8 mouse cellular contexts compared by ENCODE assay signal in the genomic region with DNA sequence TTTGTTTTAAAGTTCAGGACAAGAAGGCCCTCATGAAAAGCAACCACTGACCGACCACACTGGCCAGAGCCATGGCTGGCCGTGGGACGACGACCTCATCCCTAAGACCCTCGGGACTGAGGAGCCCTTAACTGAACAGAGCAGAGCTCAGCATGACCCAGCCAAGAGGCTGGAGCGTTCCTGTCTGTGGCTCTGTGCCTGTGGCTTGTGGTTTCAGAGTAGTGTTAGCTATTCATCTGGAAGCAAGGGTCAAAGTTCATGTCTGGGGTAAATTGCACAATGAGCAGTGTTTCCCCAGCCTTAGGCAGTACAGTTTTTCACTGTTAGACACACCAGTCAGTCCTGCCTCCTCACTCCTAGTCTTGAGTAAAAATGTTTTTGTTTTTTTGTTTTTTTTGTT. TPM values are rescaled to one million over a fixed set of nuclear protein-coding genes. Genes with fewer than 3 reads are reported as not detected.
DNase-seq lines count a peak whose midpoint lies in the region; ATAC-seq and TF ChIP-seq lines count a peak whose summit lies in the region.

No protein-coding gene starts in this region.

- TF ChIP-seq EP300 in lung, postnatal 0 days (IDR thresholded peaks at IDR 0.05): no peak

- H3K4me2 ChIP-seq in lung, postnatal 0 days (replicated peaks; ENCODE audit: low read depth, low read length): no peak overlapping the region

- no peaks in the 10 kb centered on the region for H3K9me3 ChIP-seq in lung, postnatal 0 days (ENCODE audit: low read length)

- TF ChIP-seq CTCF in kidney, adult 2 months (conservative IDR thresholded peaks at IDR 0.05; ENCODE audit: insufficient read depth, insufficient read length, low read depth, low read length): no peak
- no peak for TF ChIP-seq CTCF in lung, postnatal 0 days (IDR thresholded peaks at IDR 0.05)

- H3K27me3 ChIP-seq in kidney, adult 2 months (replicated peaks; ENCODE audit: control insufficient read depth, insufficient read depth, low read length): no peaks in the 10 kb centered on the region
- no peaks in the 10 kb centered on the region for H3K27me3 ChIP-seq in lung, postnatal 0 days (replicated peaks; ENCODE audit: insufficient read depth, low read length)

- H3K4me1 ChIP-seq in kidney, adult 2 months (ENCODE audit: control insufficient read depth, insufficient read depth, low read length): peaks cover 8% of the 10 kb centered on the region
- H3K4me1 ChIP-seq in lung, postnatal 0 days (ENCODE audit: insufficient read depth, low read depth, low read length): no peaks in the 10 kb centered on the region

- DNase-seq in gastrocnemius, adult 8-10 months (ENCODE audit: low spot score in 2 of 2): peak; percentile 11 to 22
- DNase-seq in gastrocnemius, postnatal 14 days: no peak
- DNase-seq in adipocyte (ENCODE audit: low spot score): peak; percentile 96
- DNase-seq in kidney, adult 2 months: peak; percentile 90
- peak; percentile 74 for DNase-seq in lung, postnatal 0 days (ENCODE audit: low spot score)
- DNase-seq in urinary bladder, postnatal 14 days (ENCODE audit: low spot score): no peak
- no peak for DNase-seq in right cerebral cortex, postnatal 25 days
- DNase-seq in testis, postnatal 14 days (ENCODE audit: low spot score): no peak

- 47% methylated on average over 6 of the region's 6 CpGs for WGBS in kidney, adult 2 months
- whole genome bisulfite sequencing in lung, postnatal 0 days: 40% methylated on average over 6 of the region's 6 CpGs

- no peak overlapping the region for H3K4me3 ChIP-seq in kidney, adult 2 months (ENCODE audit: insufficient read depth, low read depth, low read length)
- no peak overlapping the region for H3K4me3 ChIP-seq in lung, postnatal 0 days (ENCODE audit: low read depth, low read length)

- H3K36me3 ChIP-seq in kidney, adult 2 months (ENCODE audit: control insufficient read depth, insufficient read depth, low read length): no peaks in the 10 kb centered on the region
- H3K36me3 ChIP-seq in lung, postnatal 0 days (ENCODE audit: insufficient read depth, low read length): no peaks in the 10 kb centered on the region

- intact Hi-C loops in gastrocnemius, postnatal 14 days (cut with DNase I; ENCODE audit: low total_unique reads): loop anchor here (5.0 kb wide), 1 partner anchor 85 kb away; no protein-coding TSS in a partner anchor

- no peak overlapping the region for H3K27ac ChIP-seq in kidney, adult 2 months (ENCODE audit: insufficient read depth, low read depth, low read length)
- no peak overlapping the region for H3K27ac ChIP-seq in lung, postnatal 0 days (ENCODE audit: low read length)

- H3K9ac ChIP-seq in lung, postnatal 0 days (replicated peaks; ENCODE audit: low read depth): no peak overlapping the region

- peak; percentile 59 for ATAC-seq in lung, postnatal 0 days

- TF ChIP-seq POLR2A in kidney, adult 2 months (IDR thresholded peaks at IDR 0.05; ENCODE audit: low read depth, low read length): no peak

RNA-seq across cellular contexts. Expression of a gene that starts 11.3 kb away (rescaled TPM):
- total RNA-seq in gastrocnemius, adult 8-10 months (2022): 1 to 10 TPM in 2 of 4 experiments, under 1 TPM in 1, not detected in 1; 0.34 to 1.9 (median 1.3) TPM
- total RNA-seq in gastrocnemius, postnatal 14 days (2021): 1 to 10 TPM; 7.4 to 7.8 TPM
- 2.3 and 3.2 TPM in 2 replicates for polyA plus RNA-seq in kidney, adult 2 months (2012; rRNA removed)
- polyA plus RNA-seq in lung, postnatal 0 days (2015; fragmentation: Nextera tagmentation; extraction: Ambion mirVana): 9.1 and 11.5 TPM in 2 replicates

RNA-seq across cellular contexts. Expression of a gene that starts 52.3 kb away (rescaled TPM):
- 100 to 1,000 TPM; 288 to 464 (median 323) TPM for total RNA-seq in gastrocnemius, adult 8-10 months (2022)
- 100 to 1,000 TPM; 208 to 236 TPM for total RNA-seq in gastrocnemius, postnatal 14 days (2021)
- 316 and 386 TPM in 2 replicates for polyA plus RNA-seq in kidney, adult 2 months (2012; rRNA removed)
- 242 and 253 TPM in 2 replicates for polyA plus RNA-seq in lung, postnatal 0 days (2015; fragmentation: Nextera tagmentation; extraction: Ambion mirVana)

Comparison
In these comparisons a context has a peak if more than half of its experiments do, and no peak if none do; other contexts are left out.
1. DNase-seq: peak in gastrocnemius, adult 8-10 months (2 of 2), adipocyte (single experiment), kidney, adult 2 months (single experiment) and lung, postnatal 0 days (single experiment); none in gastrocnemius, postnatal 14 days (single experiment), urinary bladder, postnatal 14 days (single experiment), right cerebral cortex, postnatal 25 days (single experiment) and testis, postnatal 14 days (single experiment).